Mouse (Mus musculus): ENCODE results near the gene Rtl10. TPM values are rescaled to one million over a fixed set of nuclear protein-coding genes. Genes with fewer than 3 reads are reported as not detected.

Rtl10 gene
- total RNA-seq (2018; cell fraction: chromatin; rRNA removed) = 1 to 10 TPM in 21 of 26 experiments, not detected in 5; 1.2 to 5.7 (median 1.9) TPM
- total RNA-seq (2018; cell fraction: cytosol; rRNA removed) = 1 to 10 TPM in 13 of 26 experiments, under 1 TPM in 11, not detected in 2; 0.24 to 2.0 (median 1.2) TPM
- 1 to 10 TPM in 18 of 26 experiments, under 1 TPM in 3, not detected in 5; 0.80 to 7.8 (median 1.9) TPM for total RNA-seq (2018; cell fraction: nucleus; rRNA removed)
- polyA plus RNA-seq (2018) = 1.5 TPM in 1 of 3 replicates, not detected in the others

- Histone ChIP-seq H3K79me2 (ENCODE audit: inconsistent target) (no peaks in the 10 kb centered on the region), H3K27ac (peak within 1 kb of the TSS; percentile 62), H3K36me3 (ENCODE audit: inconsistent target) (no peaks in the 10 kb centered on the region), H3K4me3 (ENCODE audit: inconsistent target) (peak within 1 kb of the TSS; percentile 85)
- 0% methylated on average over 44 of the region's 51 CpGs for WGBS (ENCODE audit: missing documents)
These were observed at the start of gene Rtl10, which contains the start of gene Gnb1l for GRCm38 (mm10) chr16:18498558-18498990. Rtl10 (plus strand) TSS chr16:18498901. Gnb1l (plus strand) TSS chr16:18498713.

GRCm38 (mm10) chr16:18449005-18449404, 49.7 kb upstream of the Rtl10 start:
- no peaks in the 10 kb centered on the region for H3K79me2 ChIP-seq (ENCODE audit: inconsistent target)
- WGBS (ENCODE audit: missing documents) = 97% methylated on average over 4 of the region's 4 CpGs
- H3K27ac ChIP-seq = no peak overlapping the region
- H3K4me3 ChIP-seq (ENCODE audit: inconsistent target) = no peak overlapping the region
- peaks cover 24% of the 10 kb centered on the region; the same call in 1 of the 2 replicates for H3K36me3 ChIP-seq (ENCODE audit: inconsistent target)

GRCm38 (mm10) chr16:18451486-18452181, 47.1 kb upstream of the Rtl10 start:
- no peak overlapping the region for H3K27ac ChIP-seq
- WGBS (ENCODE audit: missing documents) = 91% methylated on average over 9 of the region's 9 CpGs
- H3K36me3 ChIP-seq (ENCODE audit: inconsistent target) = peaks cover 31% of the 10 kb centered on the region; the same call in 1 of the 2 replicates
- H3K79me2 ChIP-seq (ENCODE audit: inconsistent target) = no peaks in the 10 kb centered on the region
- H3K4me3 ChIP-seq (ENCODE audit: inconsistent target) = no peak overlapping the region

- Histone ChIP-seq H3K36me3 (ENCODE audit: inconsistent target) (peaks cover 39% of the 10 kb centered on the region), H3K27ac (no peak overlapping the region), H3K4me3 (ENCODE audit: inconsistent target) (no peak overlapping the region), H3K79me2 (ENCODE audit: inconsistent target) (no peaks in the 10 kb centered on the region)
- 93% methylated on average over 8 of the region's 8 CpGs for WGBS (ENCODE audit: missing documents)
These were observed 46.3 kb upstream of the Rtl10 start for GRCm38 (mm10) chr16:18452361-18452862.

GRCm38 (mm10) chr16:18453846-18454245, 44.9 kb upstream of the Rtl10 start:
- Histone ChIP-seq H3K4me3 (ENCODE audit: inconsistent target) (no peak overlapping the region), H3K36me3 (ENCODE audit: inconsistent target) (peaks cover 49% of the 10 kb centered on the region), H3K27ac (no peak overlapping the region), H3K79me2 (ENCODE audit: inconsistent target) (no peaks in the 10 kb centered on the region)
- 90% methylated on average over 5 of the region's 5 CpGs for WGBS (ENCODE audit: missing documents)

- H3K79me2 ChIP-seq (ENCODE audit: inconsistent target) = no peaks in the 10 kb centered on the region
- H3K36me3 ChIP-seq (ENCODE audit: inconsistent target) = peaks cover 53% of the 10 kb centered on the region
- H3K27ac ChIP-seq = no peak overlapping the region
- H3K4me3 ChIP-seq (ENCODE audit: inconsistent target) = no peak overlapping the region
- WGBS (ENCODE audit: missing documents) = 64% methylated on average over 5 of the region's 6 CpGs
These were observed 43.3 kb upstream of the Rtl10 start for GRCm38 (mm10) chr16:18455407-18455806.

GRCm38 (mm10) chr16:18458661-18459060, 40.0 kb upstream of the Rtl10 start:
- Histone ChIP-seq H3K36me3 (ENCODE audit: inconsistent target) (peaks cover 45% of the 10 kb centered on the region), H3K79me2 (ENCODE audit: inconsistent target) (no peaks in the 10 kb centered on the region), H3K27ac (no peak overlapping the region), H3K4me3 (ENCODE audit: inconsistent target) (no peak overlapping the region)

GRCm38 (mm10) chr16:18459335-18459954, 39.3 kb upstream of the Rtl10 start:
- H3K79me2 ChIP-seq (ENCODE audit: inconsistent target) = no peaks in the 10 kb centered on the region
- no peak overlapping the region for H3K27ac ChIP-seq
- no peak overlapping the region for H3K4me3 ChIP-seq (ENCODE audit: inconsistent target)
- peaks cover 41% of the 10 kb centered on the region for H3K36me3 ChIP-seq (ENCODE audit: inconsistent target)
- 61% methylated on average over 12 of the region's 12 CpGs for WGBS (ENCODE audit: missing documents)

- Histone ChIP-seq H3K4me3 (ENCODE audit: inconsistent target) (no peak overlapping the region), H3K36me3 (ENCODE audit: inconsistent target) (peaks cover 36% of the 10 kb centered on the region), H3K27ac (no peak overlapping the region), H3K79me2 (ENCODE audit: inconsistent target) (no peaks in the 10 kb centered on the region)
- whole genome bisulfite sequencing (ENCODE audit: missing documents) = 47% methylated on average over 11 of the region's 11 CpGs
These were observed 38.7 kb upstream of the Rtl10 start for GRCm38 (mm10) chr16:18459955-18460370.

GRCm38 (mm10) chr16:18460826-18461225, 37.9 kb upstream of the Rtl10 start:
- Histone ChIP-seq H3K4me3 (ENCODE audit: inconsistent target) (no peak overlapping the region), H3K79me2 (ENCODE audit: inconsistent target) (no peaks in the 10 kb centered on the region), H3K36me3 (ENCODE audit: inconsistent target) (peaks cover 30% of the 10 kb centered on the region), H3K27ac (no peak overlapping the region)
- WGBS (ENCODE audit: missing documents) = 96% methylated on average over 3 of the region's 3 CpGs

GRCm38 (mm10) chr16:18462031-18462430, 36.7 kb upstream of the Rtl10 start:
- no peak overlapping the region for H3K4me3 ChIP-seq (ENCODE audit: inconsistent target)
- no peaks in the 10 kb centered on the region for H3K79me2 ChIP-seq (ENCODE audit: inconsistent target)
- WGBS (ENCODE audit: missing documents) = 97% methylated on average over 9 of the region's 9 CpGs
- H3K27ac ChIP-seq = no peak overlapping the region
- H3K36me3 ChIP-seq (ENCODE audit: inconsistent target) = peaks cover 18% of the 10 kb centered on the region

- WGBS (ENCODE audit: missing documents) = 82% methylated on average over 8 of the region's 8 CpGs
These were observed 36.1 kb upstream of the Rtl10 start for GRCm38 (mm10) chr16:18462598-18462997.

GRCm38 (mm10) chr16:18464271-18464670, 34.4 kb upstream of the Rtl10 start:
- Histone ChIP-seq H3K36me3 (ENCODE audit: inconsistent target) (peaks cover 10% of the 10 kb centered on the region; the same call in 1 of the 2 replicates), H3K79me2 (ENCODE audit: inconsistent target) (no peaks in the 10 kb centered on the region), H3K27ac (no peak overlapping the region), H3K4me3 (ENCODE audit: inconsistent target) (no peak overlapping the region)
- WGBS (ENCODE audit: missing documents) = 67% methylated on average over 3 of the region's 3 CpGs

More at GRCm38 (mm10) chr16:18462598-18462997, 36.1 kb upstream of the Rtl10 start:
- Histone ChIP-seq H3K79me2 (ENCODE audit: inconsistent target) (no peaks in the 10 kb centered on the region), H3K36me3 (ENCODE audit: inconsistent target) (peaks cover 12% of the 10 kb centered on the region), H3K4me3 (ENCODE audit: inconsistent target) (no peak overlapping the region), H3K27ac (no peak overlapping the region)

GRCm38 (mm10) chr16:18470829-18471228, 27.9 kb upstream of the Rtl10 start:
- 82% methylated on average over 1 of the region's 1 CpGs for WGBS (ENCODE audit: missing documents)

More at GRCm38 (mm10) chr16:18470829-18471228, 27.9 kb upstream of the Rtl10 start:
- no peaks in the 10 kb centered on the region for H3K79me2 ChIP-seq (ENCODE audit: inconsistent target)
- H3K27ac ChIP-seq = no peak overlapping the region
- H3K4me3 ChIP-seq (ENCODE audit: inconsistent target) = no peak overlapping the region
- peaks cover 36% of the 10 kb centered on the region; the same call in 1 of the 2 replicates for H3K36me3 ChIP-seq (ENCODE audit: inconsistent target)
